Mouse (Mus musculus) myocyte (in vitro differentiated cells): ENCODE data around the gene 5430427O19Rik.

Source experiments
- MYOG ChIP-seq, 3 experiments: IDR thresholded peaks; one replicate each; pipeline ENCODE4 v1.6.1; 2011; ENCODE audit warnings: control low read depth in 2 of 3, low read depth in 2 of 3, mild to moderate bottlenecking in 2 of 3; ENCODE audit not compliant: insufficient read length in 2 of 3, control insufficient read depth in 1 of 3, insufficient read depth in 1 of 3
- POLR2A ChIP-seq: IDR thresholded peaks from one replicate; pipeline ENCODE4 v1.6.1; 2011; ENCODE audit warnings: low read depth, mild to moderate bottlenecking, control low read depth, moderate library complexity; ENCODE audit not compliant: insufficient read length

DNA sequence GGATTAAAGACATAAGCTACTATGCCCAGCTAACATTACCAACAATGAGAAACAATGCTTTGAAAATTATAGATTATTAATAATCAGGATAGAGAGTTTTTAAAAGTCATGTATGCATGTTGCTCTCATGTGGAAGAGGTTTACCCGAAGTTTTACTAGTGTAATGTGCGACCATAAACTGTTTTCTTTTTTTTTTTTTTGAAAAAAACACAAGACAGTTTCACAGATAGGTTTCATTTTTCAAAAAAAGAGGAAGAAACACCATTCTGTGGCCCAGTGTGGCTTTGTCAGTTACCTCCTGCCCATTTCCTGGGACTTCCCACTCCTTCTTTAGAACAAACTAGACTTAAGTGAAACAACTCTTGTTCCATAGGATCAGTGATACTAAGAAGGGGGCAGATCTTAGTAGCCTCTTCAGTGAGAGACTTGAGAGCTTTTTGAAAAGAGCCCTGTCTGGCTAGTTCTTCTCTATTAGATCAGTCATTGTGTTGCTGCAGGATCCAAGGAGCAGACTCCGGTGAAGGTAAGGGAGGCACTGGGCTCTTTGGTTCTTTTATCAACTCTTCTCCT is at the start of gene 5430427O19Rik:
- TF ChIP-seq MYOG (IDR thresholded peaks at IDR 0.05; ENCODE audit: control insufficient read depth in 1 of 3, insufficient read depth in 1 of 3, insufficient read length in 2 of 3, low read depth in 2 of 3) (no peak), POLR2A (no peak)
